Mouse (Mus musculus): ENCODE data around the gene Mcpt4. TPM values are rescaled to one million over a fixed set of nuclear protein-coding genes. Genes with fewer than 3 reads are reported as not detected.
"Not testable (repeated sequence)": the region's sequence is repeated elsewhere in the genome, so short reads cannot be mapped to it uniquely, and the experiment has no call there.

Mcpt4 gene
- polyA plus RNA-seq, 1 experiment from 2014 or later, result not detected

DNA sequence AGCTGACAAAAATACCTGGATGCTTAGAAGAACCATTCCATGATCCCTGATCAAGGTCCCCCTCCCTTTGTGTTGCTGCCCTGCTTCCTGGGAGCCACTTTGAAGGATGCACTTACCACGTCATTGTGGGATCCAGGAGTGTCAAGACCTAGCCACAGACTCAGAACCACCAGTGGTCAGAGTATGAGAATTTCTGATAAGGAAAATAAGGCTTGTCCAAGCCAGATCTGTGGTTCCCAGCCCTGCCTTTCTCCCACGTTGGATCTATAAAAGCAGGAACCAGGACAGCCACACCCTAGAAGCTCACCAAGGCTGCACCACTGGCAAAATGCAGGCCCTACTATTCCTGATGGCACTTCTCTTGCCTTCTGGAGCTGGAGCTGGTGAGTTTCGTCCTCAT is 44.4 kb downstream of the Mcpt4 start, which contains the start of gene Mcpt1:
Mcpt1 (plus strand) TSS at position 301 of the 400 bp plus-strand sequence.
- H3K9ac ChIP-seq (ENCODE audit: low read depth, low read length); H3K27me3 ChIP-seq (ENCODE audit: control insufficient read depth, insufficient read depth, low read length); ATAC-seq (ENCODE audit: low FRiP score); DNase-seq (ENCODE audit: low spot score); H3K4me1 ChIP-seq (replicated peaks; ENCODE audit: control insufficient read depth, insufficient read depth, low read length); H3K36me3 ChIP-seq (ENCODE audit: control insufficient read depth, insufficient read depth, low read length); H3K9me3 ChIP-seq (ENCODE audit: control insufficient read depth, low read length); H3K27ac ChIP-seq (ENCODE audit: low read depth, low read length); H3K4me2 ChIP-seq (replicated peaks; ENCODE audit: low read depth, low read length); H3K4me3 ChIP-seq (ENCODE audit: low read depth, low read length): not testable (repeated sequence)
- 84% methylated on average over 3 of the region's 3 CpGs for WGBS

DNA sequence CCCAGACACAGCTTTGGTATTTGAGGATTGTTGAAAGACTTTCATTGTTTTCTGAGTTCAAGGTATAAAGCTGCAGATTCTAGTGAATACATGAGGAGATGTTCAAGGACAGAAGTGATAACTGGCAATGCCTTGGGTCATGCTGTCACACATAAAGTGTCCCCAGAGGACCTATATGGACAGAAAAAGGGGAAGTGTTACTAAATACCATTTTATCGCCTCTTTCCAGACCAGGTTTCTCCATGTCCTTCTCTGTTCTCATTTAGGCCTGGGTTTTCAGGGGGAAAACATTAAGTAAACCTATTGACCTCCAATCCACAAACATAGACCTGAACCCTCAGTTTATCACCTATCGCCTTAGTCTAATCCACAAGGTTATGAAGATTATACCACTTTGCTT is 48.2 kb downstream of the Mcpt4 start:
- no peaks in the 10 kb centered on the region for H3K4me1 ChIP-seq (replicated peaks; ENCODE audit: control insufficient read depth, insufficient read depth, low read length)

DNA sequence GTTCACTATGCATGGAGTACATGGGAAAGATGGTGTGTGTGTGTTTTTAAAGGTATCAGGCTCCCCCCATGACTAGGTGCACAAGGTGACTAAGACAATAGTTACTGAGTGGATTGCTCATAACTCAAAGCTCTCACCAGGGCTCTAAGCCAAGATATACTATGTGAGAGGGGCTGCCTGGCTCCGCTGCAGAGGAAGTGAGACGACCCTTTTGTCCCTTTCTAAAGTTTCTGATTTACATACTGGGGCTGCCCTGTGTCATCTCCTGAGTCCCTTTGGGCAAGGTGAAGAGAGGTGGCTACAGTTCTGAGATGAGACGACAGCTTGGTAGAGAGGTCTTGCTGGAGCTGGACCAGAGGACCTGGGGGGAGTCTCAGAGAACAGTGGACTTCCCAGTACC is 49.0 kb downstream of the Mcpt4 start:
- 84% methylated on average over 3 of the region's 3 CpGs for WGBS

More for the DNA sequence above, 48.2 kb downstream of the Mcpt4 start:
- H3K36me3 ChIP-seq (ENCODE audit: control insufficient read depth, insufficient read depth, low read length), result no peaks in the 10 kb centered on the region
- no peak overlapping the region for H3K27ac ChIP-seq (ENCODE audit: low read depth, low read length)
- no peak for ATAC-seq (ENCODE audit: low FRiP score)
- H3K9ac ChIP-seq (ENCODE audit: low read depth, low read length), result no peak overlapping the region
- WGBS, result 88% methylated on average over 2 of the region's 2 CpGs
- H3K4me3 ChIP-seq (ENCODE audit: low read depth, low read length), result no peak overlapping the region
- no peak for DNase-seq (ENCODE audit: low spot score)
- no peak overlapping the region for H3K4me2 ChIP-seq (replicated peaks; ENCODE audit: low read depth, low read length)
- H3K9me3 ChIP-seq (ENCODE audit: control insufficient read depth, low read length), result no peaks in the 10 kb centered on the region
- no peaks in the 10 kb centered on the region for H3K27me3 ChIP-seq (ENCODE audit: control insufficient read depth, insufficient read depth, low read length)

More for the DNA sequence above, 49.0 kb downstream of the Mcpt4 start:
- H3K27ac ChIP-seq (ENCODE audit: low read depth, low read length), result no peak overlapping the region
- H3K4me2 ChIP-seq (replicated peaks; ENCODE audit: low read depth, low read length), result no peak overlapping the region
- no peak for DNase-seq (ENCODE audit: low spot score)
- ATAC-seq (ENCODE audit: low FRiP score), result no peak
- H3K27me3 ChIP-seq (ENCODE audit: control insufficient read depth, insufficient read depth, low read length), result no peaks in the 10 kb centered on the region
- no peak overlapping the region for H3K9ac ChIP-seq (ENCODE audit: low read depth, low read length)
- no peaks in the 10 kb centered on the region for H3K4me1 ChIP-seq (replicated peaks; ENCODE audit: control insufficient read depth, insufficient read depth, low read length)
- no peaks in the 10 kb centered on the region for H3K9me3 ChIP-seq (ENCODE audit: control insufficient read depth, low read length)
- no peaks in the 10 kb centered on the region for H3K36me3 ChIP-seq (ENCODE audit: control insufficient read depth, insufficient read depth, low read length)
- no peak overlapping the region for H3K4me3 ChIP-seq (ENCODE audit: low read depth, low read length)

Other genes with a start within 250 kb of the Mcpt4 start
- gene Nfatc4, start 239.2 kb downstream of the Mcpt4 start, polyA plus RNA-seq (2014; fragmentation: Nextera tagmentation; extraction: Ambion mirVana), result 19.5 and 25.5 TPM in 2 replicates
- 8.3 and 8.8 TPM in 2 replicates for gene Nynrin, start 208.3 kb downstream of the Mcpt4 start, polyA plus RNA-seq (2014; fragmentation: Nextera tagmentation; extraction: Ambion mirVana)
- gene Cbln3, start 177.9 kb downstream of the Mcpt4 start, polyA plus RNA-seq (2014; fragmentation: Nextera tagmentation; extraction: Ambion mirVana), result 0.17 and 0.31 TPM in 2 replicates
- 7.8 and 9.3 TPM in 2 replicates for gene Khnyn, start 177.4 kb downstream of the Mcpt4 start, polyA plus RNA-seq (2014; fragmentation: Nextera tagmentation; extraction: Ambion mirVana)
- 39.7 and 41.9 TPM in 2 replicates for gene Sdr39u1, start 162.0 kb downstream of the Mcpt4 start, polyA plus RNA-seq (2014; fragmentation: Nextera tagmentation; extraction: Ambion mirVana)
- gene Cma1, start 117.6 kb downstream of the Mcpt4 start, polyA plus RNA-seq (2014; fragmentation: Nextera tagmentation; extraction: Ambion mirVana), result not detected in 2 replicates
- gene Cma2, start 111.3 kb downstream of the Mcpt4 start, polyA plus RNA-seq (2014; fragmentation: Nextera tagmentation; extraction: Ambion mirVana), result not detected in 2 replicates
- gene Mcpt1, start 44.3 kb downstream of the Mcpt4 start, polyA plus RNA-seq (2014; fragmentation: Nextera tagmentation; extraction: Ambion mirVana), result not detected in 2 replicates
- gene Mcpt9, start 31.8 kb downstream of the Mcpt4 start, polyA plus RNA-seq (2014; fragmentation: Nextera tagmentation; extraction: Ambion mirVana), result not detected in 2 replicates
- gene Mcpt2, start 20.3 kb downstream of the Mcpt4 start, polyA plus RNA-seq (2014; fragmentation: Nextera tagmentation; extraction: Ambion mirVana), result not detected in 2 replicates
- gene Mcpt8, start 23.0 kb upstream of the Mcpt4 start, polyA plus RNA-seq (2014; fragmentation: Nextera tagmentation; extraction: Ambion mirVana), result not detected in 2 replicates
- 0.31 TPM in 1 of 2 replicates, not detected in the other for gene Ctsg, start 40.3 kb upstream of the Mcpt4 start, polyA plus RNA-seq (2014; fragmentation: Nextera tagmentation; extraction: Ambion mirVana)
- not detected in 2 replicates for gene Gzme, start 58.3 kb upstream of the Mcpt4 start, polyA plus RNA-seq (2014; fragmentation: Nextera tagmentation; extraction: Ambion mirVana)
- gene Gzmd, start 70.3 kb upstream of the Mcpt4 start, polyA plus RNA-seq (2014; fragmentation: Nextera tagmentation; extraction: Ambion mirVana), result not detected in 2 replicates
- gene Gzmg, start 97.3 kb upstream of the Mcpt4 start, polyA plus RNA-seq (2014; fragmentation: Nextera tagmentation; extraction: Ambion mirVana), result not detected in 2 replicates
- gene Gzmn, start 112.3 kb upstream of the Mcpt4 start, polyA plus RNA-seq (2014; fragmentation: Nextera tagmentation; extraction: Ambion mirVana), result not detected in 2 replicates
- gene Gzmf, start 149.1 kb upstream of the Mcpt4 start, polyA plus RNA-seq (2014; fragmentation: Nextera tagmentation; extraction: Ambion mirVana), result not detected in 2 replicates
- gene Gzmc, start 172.3 kb upstream of the Mcpt4 start, polyA plus RNA-seq (2014; fragmentation: Nextera tagmentation; extraction: Ambion mirVana), result not detected in 2 replicates
- 0.11 TPM in 1 of 2 replicates, not detected in the other for gene Gzmb, start 199.9 kb upstream of the Mcpt4 start, polyA plus RNA-seq (2014; fragmentation: Nextera tagmentation; extraction: Ambion mirVana)

Measured in hindbrain, embryonic 11.5 days (tissue).